Mouse (Mus musculus) layer of hippocampus, adult 8-10 months (tissue): ENCODE measurements around the gene Mamdc4. TPM values are rescaled to one million over a fixed set of nuclear protein-coding genes. Genes with fewer than 3 reads are reported as not detected.
"Not testable (repeated sequence)": the region's sequence is repeated elsewhere in the genome, so short reads cannot be mapped to it uniquely, and the experiment has no call there.

ENCODE experiments used
- DNase-seq, 2 experiments: peaks; one replicate each; pipeline ENCODE4 v3.0.0; 2022; ENCODE audit warnings: low spot score in 2 of 2
- total RNA-seq, 4 experiments: library from RNA; stranded (reverse); gene quantifications; 2 replicates each; pipeline ENCODE4 v1.2.4; 2022

Gene Mamdc4
- total RNA-seq, 4 experiments from 2014 or later, result 0.96 to 3.8 (median 2.0) TPM

GRCm38 (mm10) chr2:25560551-25560950 lies 14.1 kb downstream of the Mamdc4 start:
- peak in 1 of 2 experiments; percentile 11 for DNase-seq

DNA sequence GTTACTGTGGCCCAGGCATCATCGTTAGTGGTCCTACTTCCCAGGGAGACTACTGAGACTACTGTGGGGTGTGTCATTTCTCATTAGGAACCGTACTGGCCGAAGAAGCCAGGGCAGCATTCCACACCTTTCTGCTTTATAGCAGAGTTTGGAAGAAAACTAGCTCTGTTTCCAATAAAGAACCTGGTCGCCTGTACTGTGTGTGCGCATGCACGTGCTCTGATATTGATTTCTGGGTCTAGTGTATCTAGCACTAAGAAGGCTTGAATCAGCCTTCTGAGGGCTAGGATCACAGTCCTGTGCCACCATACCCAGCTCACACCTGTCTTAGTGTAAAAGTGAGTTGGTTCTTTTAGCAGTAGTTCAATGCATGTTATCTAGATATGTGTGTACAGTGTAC lies 15.9 kb downstream of the Mamdc4 start:
- no peak for DNase-seq

- DNase-seq, result no peak
Measured at GRCm38 (mm10) chr2:25557964-25558360, 16.7 kb downstream of the Mamdc4 start.

DNA sequence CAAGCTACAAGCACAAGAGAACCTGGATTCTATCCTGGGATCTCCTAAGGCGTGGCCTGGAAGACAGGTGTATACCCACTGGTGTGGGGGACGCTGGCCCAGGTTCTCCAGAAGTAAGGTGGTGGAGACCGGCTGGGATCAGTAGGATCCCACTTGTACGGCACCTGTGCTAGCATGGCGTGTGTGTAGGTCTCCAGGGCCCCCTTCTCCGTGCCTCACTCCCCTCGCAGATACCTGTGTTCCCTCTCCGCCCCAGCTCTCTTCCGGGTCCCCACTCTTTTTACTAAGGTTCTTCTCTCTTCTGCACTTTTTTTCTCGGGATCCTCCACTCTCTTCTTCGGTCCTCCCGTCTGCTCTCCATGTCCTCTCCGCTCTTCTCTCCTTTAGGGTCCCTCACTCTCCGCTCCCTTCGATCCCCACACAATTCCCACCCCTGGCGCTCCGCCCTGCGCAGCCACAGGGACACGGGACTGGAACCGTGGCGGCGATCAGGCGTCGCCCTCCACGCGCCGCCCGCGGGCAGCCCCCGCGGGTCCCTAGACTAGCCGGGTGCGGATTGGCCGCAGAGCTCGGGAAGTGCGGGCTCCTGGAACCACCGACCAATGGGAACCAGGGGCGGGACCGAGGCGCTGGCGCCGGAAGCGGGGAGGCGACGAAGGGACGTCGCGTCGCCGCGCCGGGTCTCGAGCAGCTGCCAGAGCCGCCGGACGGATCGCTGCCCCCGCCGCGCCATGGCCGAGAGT lies 17.3 kb downstream of the Mamdc4 start, which contains the start of gene Edf1:
Gene Edf1, plus strand, starts transcription at position 627 of the 743 bp plus-strand sequence.
- DNase-seq, result peak; percentile 93

GRCm38 (mm10) chr2:25556296-25556695 lies 18.3 kb downstream of the Mamdc4 start:
- DNase-seq, result no peak

- DNase-seq, result not testable (repeated sequence)
Measured at GRCm38 (mm10) chr2:25555479-25555878, 19.2 kb downstream of the Mamdc4 start.

GRCm38 (mm10) chr2:25553171-25553786 lies 21.4 kb downstream of the Mamdc4 start:
- not testable (repeated sequence) for DNase-seq

DNA sequence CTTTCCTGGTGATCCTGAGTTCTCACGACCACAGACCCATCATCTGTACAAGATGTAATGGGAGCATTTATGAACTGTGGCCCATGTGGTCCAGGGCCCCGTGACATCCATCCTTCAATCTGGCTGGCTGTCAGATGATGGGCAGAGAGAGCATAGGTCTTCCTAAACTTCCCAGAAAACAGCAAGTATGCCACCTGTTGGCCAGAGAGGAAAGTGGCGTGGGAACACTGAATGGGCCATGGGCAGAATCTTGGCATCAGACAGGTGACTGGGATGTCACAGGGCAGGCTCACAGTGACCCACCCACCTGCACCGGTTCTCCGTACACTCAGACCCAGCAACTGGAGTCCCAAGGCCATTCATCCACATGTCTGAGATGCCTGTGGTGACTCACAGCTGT lies 23.5 kb downstream of the Mamdc4 start:
- DNase-seq, result peak; percentile 35 to 38

- peak in 1 of 2 experiments; percentile 5 for DNase-seq
Measured at GRCm38 (mm10) chr2:25549021-25549991, 25.3 kb downstream of the Mamdc4 start.

GRCm38 (mm10) chr2:25546811-25547491 lies 27.7 kb downstream of the Mamdc4 start, which contains the start of gene Traf2:
TSS of gene Traf2 (minus strand) at chr2:25546940.
- DNase-seq, result peak; percentile 98 to 99

DNA sequence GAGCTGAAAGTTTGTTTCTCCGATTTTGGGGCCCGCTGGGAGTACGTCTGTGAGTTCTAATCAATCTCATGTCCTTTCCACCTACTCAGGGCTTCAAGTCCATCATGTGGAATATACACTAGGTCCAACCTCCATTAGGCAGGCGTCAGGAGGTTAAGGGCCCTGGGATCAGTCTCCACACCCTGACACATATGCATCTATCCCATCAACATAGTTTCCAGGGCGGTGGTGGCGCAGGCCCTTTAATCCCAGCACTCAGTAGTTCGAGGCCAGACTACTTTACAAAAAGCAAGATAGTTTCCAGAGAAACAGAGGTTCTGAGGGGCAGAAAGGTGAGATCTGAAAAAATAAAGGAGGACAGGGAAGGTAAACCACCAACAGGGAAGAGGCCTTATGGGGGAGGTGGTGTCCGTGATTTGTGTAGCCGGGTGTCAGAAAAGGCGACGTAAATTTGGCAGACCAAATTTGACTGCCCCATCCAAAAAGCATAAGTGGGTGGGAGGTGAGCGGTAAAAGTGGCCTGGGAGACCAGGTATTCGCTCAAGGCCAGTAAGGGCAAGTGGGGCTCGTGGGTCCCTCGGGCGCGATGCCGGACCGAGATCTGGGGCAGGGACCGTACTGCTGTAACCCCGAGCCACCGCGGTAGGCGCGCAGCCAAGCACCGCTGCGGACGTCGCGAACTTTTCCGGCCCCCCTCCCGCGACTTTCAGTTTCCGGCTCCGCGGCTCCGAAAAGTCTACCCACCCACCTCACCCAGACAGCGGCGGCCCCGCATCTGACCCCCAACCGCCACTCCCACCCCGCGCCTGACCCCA lies 28.4 kb downstream of the Mamdc4 start:
- no peak for DNase-seq

GRCm38 (mm10) chr2:25541644-25542367 lies 32.8 kb downstream of the Mamdc4 start:
- no peak for DNase-seq

DNA sequence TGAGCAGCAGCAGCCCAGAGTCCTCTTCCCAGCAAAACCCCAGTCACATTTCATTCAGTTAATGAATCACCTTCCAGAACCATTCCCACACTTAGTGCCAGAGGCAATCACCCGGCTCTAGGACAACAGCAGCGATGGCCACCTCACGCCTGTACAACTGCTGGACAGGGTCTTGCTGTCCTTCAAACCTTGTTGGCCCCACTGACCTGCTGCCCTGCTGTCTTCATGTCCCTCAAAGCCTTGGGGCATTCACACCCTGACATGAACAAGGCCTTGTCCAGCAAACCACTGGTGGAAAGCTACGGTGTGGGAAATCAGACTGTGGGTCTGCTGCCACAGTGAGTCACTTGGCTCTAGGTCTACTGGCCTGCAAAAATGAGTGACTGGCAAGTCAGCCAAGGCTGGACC lies 34.1 kb downstream of the Mamdc4 start:
- DNase-seq, result no peak

GRCm38 (mm10) chr2:25536531-25536930 lies 38.1 kb downstream of the Mamdc4 start:
- DNase-seq, result no peak

DNA sequence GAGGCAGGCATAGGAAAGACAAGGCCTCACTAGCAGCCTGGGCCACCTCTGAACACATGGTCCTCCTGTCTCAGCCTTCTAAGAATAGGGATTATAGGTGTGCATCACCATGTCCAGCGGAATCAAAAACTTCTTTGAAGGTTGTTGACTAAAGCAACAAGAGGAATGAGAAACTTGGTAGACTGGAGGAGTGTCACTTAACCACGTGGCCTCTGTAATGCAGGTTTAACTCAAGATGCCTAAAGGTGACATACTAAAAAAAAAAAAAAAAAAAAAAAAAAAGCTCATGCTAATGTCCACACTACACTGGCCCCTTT lies 39.8 kb downstream of the Mamdc4 start:
- no peak for DNase-seq

- DNase-seq, result peak in 1 of 2 experiments; percentile 38
Measured at GRCm38 (mm10) chr2:25534178-25534865, 40.3 kb downstream of the Mamdc4 start.

DNA sequence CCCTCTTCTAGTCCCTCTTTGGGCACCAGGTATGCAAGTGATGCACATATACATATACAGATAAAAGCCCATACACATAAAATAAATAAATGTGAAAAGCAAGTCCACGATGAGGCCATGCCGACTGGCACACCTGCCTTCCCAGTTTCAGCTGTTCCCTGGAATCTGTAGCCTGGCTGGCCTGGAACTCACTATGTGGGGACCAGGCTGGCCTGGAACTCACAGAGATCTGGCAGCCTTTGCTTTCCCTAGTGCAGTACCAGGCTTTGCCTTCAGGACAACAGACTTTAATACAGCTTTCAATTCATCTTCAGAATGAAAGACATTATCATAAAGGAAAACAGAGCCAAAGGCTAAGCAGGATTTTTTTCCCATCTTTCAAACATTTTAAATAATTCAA lies 40.9 kb downstream of the Mamdc4 start:
- no peak for DNase-seq

GRCm38 (mm10) chr2:25526510-25527302 lies 47.9 kb downstream of the Mamdc4 start:
- no peak for DNase-seq
